Mouse (Mus musculus) c-Kit-positive CD71-positive TER-119-negative erythroid progenitor cells, embryonic 14.5 days (primary cell): ENCODE measurements around the gene Nup107.
A peak's percentile ranks its signal among the peaks of the same experiment; 100 is the strongest.
"Not testable (repeated sequence)": the region's sequence is repeated elsewhere in the genome, so short reads cannot be mapped to it uniquely, and the experiment has no call there.

Experiments
- DNase-seq: peaks from one replicate; pipeline ENCODE4 v3.0.0-alpha.2; 2013; ENCODE audit warnings: low read depth

Nup107 gene

DNA sequence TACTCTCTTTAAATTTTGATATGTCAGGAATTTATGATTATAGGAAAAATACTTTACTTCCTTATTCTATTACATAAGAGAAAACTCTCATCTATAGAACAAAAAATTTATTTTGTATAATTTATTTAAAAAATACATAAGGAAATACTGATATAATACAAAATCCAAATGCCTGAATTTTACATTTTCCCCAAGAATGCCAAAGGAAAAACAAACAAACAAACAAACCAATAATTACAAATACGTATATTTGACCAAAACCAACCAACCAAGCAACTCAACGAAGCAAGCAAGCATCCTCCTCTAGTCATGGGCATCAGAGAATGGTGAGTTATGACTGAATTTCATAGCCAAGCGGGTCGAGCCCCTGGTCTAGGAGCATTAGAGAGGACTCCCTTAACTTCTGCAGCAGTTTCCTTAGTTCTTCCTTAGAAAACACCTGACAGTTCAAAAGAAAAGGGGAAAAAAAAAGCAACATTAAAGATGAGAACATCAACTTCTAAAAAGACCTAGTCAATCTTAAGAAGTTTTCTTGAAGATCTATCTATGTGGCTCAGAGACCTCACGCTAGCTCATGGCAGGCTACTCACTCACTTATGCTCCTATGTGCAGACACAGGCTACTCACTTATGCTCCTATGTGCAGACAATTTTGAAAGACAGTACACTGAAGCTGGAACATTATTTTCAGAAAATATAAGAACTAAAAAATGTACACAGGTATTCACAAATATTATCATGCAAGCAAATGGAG, 41.8 kb downstream of the Nup107 start:
- DNase-seq: no peak

DNA sequence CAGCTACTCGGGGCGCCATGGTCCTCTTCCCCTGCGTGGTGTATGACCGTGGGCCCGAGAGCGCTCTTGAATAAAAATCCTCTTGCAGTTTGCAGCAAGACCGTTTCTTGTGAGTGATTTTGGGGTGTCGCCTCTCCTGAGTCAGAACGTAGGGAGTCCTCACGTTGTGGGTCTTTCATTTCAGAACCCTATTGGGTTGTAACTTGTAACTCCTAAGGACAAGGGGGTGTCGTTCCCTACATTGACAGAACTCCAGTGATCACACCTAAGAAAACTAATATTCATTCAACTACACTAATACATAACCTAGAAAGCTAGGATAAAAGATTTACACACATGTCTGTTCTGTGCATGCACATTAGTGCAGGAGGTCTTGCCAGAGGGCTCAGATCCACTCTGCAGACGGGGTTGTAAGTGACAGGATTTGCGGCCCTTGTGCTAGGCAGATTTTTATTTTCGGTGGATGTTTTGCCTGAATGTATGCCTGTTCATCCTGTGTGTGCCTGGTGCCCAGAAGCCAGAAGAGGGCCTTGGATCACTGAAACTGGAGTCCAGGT, 42.6 kb downstream of the Nup107 start:
- no peak for DNase-seq

- no peak for DNase-seq
Observed at GRCm38 (mm10) chr10:117749050-117749686, 43.3 kb downstream of the Nup107 start.

- DNase-seq: no peak
Observed at GRCm38 (mm10) chr10:117748276-117749049, 44.0 kb downstream of the Nup107 start.

DNA sequence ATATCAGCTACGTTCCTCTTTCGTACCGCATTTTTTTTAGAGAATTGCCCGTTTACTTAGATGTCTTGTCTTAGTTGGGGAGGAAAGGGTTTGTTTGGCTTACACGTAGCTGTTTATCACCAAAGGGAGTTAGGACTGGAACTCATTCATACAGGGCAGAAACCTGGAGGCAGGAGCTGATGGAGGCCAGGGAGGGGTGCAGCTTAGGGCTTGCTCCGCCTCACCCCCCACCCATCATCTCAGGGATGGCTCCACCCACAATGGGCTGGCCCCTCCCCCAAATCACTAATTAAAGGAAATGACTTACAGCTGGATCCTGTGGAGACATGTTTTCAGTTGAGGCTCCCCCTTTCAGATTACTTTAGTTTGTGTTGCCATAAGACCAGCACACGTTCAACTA, 44.8 kb downstream of the Nup107 start:
- DNase-seq: no peak

DNA sequence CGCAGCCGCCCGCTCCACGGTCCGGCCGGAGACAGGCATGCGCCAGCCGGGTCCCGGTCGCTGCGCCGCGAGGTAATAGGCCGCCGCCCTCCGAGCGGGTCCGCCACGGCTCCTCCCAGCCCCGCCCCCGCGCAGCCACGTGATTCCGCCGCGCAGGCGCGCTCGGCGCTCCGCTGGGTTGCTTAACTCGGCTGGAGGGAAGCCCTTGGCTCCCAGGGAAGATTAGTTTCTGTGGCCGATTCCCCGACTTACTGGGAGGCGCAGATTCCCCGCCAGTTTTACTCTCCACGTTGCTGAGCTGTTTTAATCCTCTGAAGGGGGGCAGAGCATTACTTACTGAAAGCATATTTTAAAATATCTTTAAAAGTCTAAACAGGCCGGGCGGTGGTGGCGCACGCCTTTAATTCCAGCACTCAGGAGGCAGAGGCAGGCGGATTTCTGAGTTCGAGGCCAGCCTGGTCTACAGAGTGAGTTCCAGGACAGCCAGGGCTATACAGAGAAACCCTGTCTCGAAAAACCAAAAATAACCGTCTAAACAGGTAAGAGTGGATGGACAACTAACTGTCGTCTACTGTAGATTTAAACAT, 46.1 kb downstream of the Nup107 start, which contains the start of gene Slc35e3:
Slc35e3 (minus strand) TSS at position 69 of the 587 bp plus-strand sequence.
- peak; percentile 83 for DNase-seq

GRCm38 (mm10) chr10:117745570-117746296, 46.8 kb downstream of the Nup107 start:
- DNase-seq: not testable (repeated sequence)

- DNase-seq: no peak
Observed at GRCm38 (mm10) chr10:117743917-117744316, 48.6 kb downstream of the Nup107 start.

- DNase-seq: no peak
Observed at GRCm38 (mm10) chr10:117743182-117743581, 49.3 kb downstream of the Nup107 start.

- DNase-seq: no peak
Observed at GRCm38 (mm10) chr10:117742618-117743017, 49.9 kb downstream of the Nup107 start.

- DNase-seq: no peak
Observed at GRCm38 (mm10) chr10:117741698-117742475, 50.6 kb downstream of the Nup107 start.

DNA sequence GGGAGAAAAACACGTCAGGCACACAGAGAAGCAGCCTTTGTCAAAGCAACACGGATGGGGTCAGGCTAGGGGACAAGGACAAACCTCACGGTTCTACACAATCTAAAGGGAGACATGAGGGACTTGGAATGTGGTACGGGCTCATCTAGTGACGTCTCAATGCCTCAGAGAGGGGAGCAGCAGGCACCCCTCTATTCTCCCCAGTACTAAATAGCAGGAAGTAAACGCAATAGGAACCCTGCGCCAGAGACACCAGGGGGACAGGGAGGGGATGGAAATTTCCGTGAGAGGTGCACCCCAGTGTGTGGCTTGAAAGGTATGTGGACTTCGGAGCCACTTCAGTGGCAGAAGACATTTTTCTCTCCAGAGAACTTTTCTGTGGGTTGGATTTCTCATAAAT, 51.6 kb downstream of the Nup107 start:
- DNase-seq: no peak

GRCm38 (mm10) chr10:117740171-117740570, 52.3 kb downstream of the Nup107 start:
- no peak for DNase-seq

- DNase-seq: no peak
Observed at GRCm38 (mm10) chr10:117739648-117739948, 52.9 kb downstream of the Nup107 start.

DNA sequence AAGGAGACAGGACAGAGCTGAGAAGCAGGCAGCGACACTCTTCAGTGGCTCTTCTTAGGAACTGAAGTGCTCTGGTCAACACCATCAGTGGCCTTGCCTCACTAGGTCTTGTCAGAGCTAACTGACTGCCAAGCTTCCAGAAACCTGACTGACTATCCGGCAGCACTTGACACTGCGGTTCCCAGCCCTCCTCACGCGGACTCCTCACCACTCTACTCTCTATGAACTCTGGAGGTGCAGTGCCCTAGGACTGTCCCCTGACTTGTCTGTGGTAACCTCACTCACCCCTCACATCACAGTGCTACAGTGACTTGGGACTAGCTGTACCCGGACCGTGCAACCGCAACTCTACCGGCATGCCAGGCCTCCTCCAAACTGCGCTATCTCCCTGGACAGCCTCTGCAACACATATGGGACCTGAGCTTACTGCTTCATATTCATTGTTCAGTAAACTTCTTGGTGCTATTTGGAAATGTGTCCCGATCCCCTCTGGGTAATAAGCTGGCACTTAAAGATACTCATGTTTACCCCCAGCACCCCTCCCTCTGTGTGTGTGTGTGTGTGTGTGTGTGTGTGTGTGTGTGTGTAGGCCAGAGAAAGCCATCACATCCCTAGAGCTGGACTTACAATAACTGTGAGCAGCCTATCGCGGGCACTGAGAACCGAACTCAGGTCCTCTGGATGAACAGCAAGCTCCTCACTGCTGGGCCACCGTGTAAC, 53.4 kb downstream of the Nup107 start:
- no peak for DNase-seq

- DNase-seq: no peak
Observed at GRCm38 (mm10) chr10:117738140-117738921, 54.2 kb downstream of the Nup107 start.

DNA sequence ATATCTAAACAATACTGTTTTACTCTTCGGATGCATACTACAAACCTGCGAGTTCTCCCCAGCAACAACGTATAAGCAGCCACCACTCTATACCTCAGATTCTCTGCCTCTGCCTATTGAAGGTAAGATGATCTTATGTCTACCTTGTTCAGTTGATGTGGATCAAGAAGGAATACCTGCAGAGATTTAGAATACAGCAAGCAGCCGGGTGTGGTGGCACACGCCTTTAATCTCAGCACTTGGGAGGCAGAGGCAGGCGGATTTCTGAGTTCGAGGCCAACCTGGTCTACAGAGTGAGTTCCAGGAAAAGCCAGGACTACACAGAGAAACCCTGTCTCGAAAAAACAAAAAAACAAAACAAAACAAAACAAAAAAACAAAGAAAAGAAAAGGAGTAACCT, 55.0 kb downstream of the Nup107 start:
- DNase-seq: not testable (repeated sequence)

DNA sequence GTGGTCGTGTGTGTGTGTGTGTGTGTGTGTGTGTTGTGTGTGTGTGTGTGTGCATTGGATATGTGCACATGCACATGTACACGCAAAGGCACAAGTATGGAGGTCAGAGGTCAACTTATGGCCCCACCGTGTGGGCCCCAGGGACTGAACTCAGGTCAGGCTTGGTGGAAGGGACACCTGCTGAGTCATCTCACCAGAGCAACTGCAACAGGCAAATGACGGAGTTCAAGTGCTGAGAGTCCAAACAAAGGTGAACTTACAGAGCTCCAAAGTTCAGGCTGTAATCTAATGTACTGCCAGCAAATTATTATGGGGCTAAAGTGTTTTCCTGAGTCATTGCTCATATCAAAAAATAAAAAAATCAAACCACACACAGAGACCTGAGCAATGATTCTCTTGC, 55.4 kb downstream of the Nup107 start:
- no peak for DNase-seq

- no peak for DNase-seq
Observed at GRCm38 (mm10) chr10:117736573-117736972, 55.9 kb downstream of the Nup107 start.
